Mouse (Mus musculus): ENCODE results near the gene Tango2.

The Tango2 gene

GRCm38 (mm10) chr16:18383045-18383726 lies 35.3 kb upstream of the Tango2 start:
- DNase-seq (ENCODE audit: low spot score in 2 of 2): no peak

GRCm38 (mm10) chr16:18381621-18382258 lies 33.8 kb upstream of the Tango2 start:
- DNase-seq (ENCODE audit: low spot score in 2 of 2): no peak

- DNase-seq (ENCODE audit: low spot score in 2 of 2): no peak
Observed at GRCm38 (mm10) chr16:18380495-18381063, 32.7 kb upstream of the Tango2 start.

- no peak for DNase-seq (ENCODE audit: low spot score in 2 of 2)
Observed at GRCm38 (mm10) chr16:18379338-18380001, 31.6 kb upstream of the Tango2 start.

- DNase-seq (ENCODE audit: low spot score in 2 of 2): no peak
Observed at GRCm38 (mm10) chr16:18378489-18378888, 30.6 kb upstream of the Tango2 start.

GRCm38 (mm10) chr16:18377203-18377602 lies 29.3 kb upstream of the Tango2 start:
- DNase-seq (ENCODE audit: low spot score in 2 of 2): no peak

- DNase-seq (ENCODE audit: low spot score in 2 of 2): peak in 1 of 2 experiments; percentile 23
Observed at GRCm38 (mm10) chr16:18376297-18376954, 28.5 kb upstream of the Tango2 start.

- DNase-seq (ENCODE audit: low spot score in 2 of 2): no peak
Observed at GRCm38 (mm10) chr16:18373632-18374031, 25.7 kb upstream of the Tango2 start.

- DNase-seq (ENCODE audit: low spot score in 2 of 2): no peak
Observed at GRCm38 (mm10) chr16:18370197-18370596, 22.3 kb upstream of the Tango2 start.

GRCm38 (mm10) chr16:18366849-18367248 lies 18.9 kb upstream of the Tango2 start:
- DNase-seq (ENCODE audit: low spot score in 2 of 2): no peak

- DNase-seq (ENCODE audit: low spot score in 2 of 2): no peak
Observed at GRCm38 (mm10) chr16:18362948-18363347, 15.0 kb upstream of the Tango2 start.

- DNase-seq (ENCODE audit: low spot score in 2 of 2): no peak
Observed at GRCm38 (mm10) chr16:18360151-18360805, 12.4 kb upstream of the Tango2 start.

- DNase-seq (ENCODE audit: low spot score in 2 of 2): no peak
Observed at GRCm38 (mm10) chr16:18357977-18358376, 10.1 kb upstream of the Tango2 start.

- DNase-seq (ENCODE audit: low spot score in 2 of 2): peak in 1 of 2 experiments; percentile 40
Observed at GRCm38 (mm10) chr16:18356961-18357360, 9.1 kb upstream of the Tango2 start.

GRCm38 (mm10) chr16:18353106-18353505 lies 5.2 kb upstream of the Tango2 start:
- DNase-seq (ENCODE audit: low spot score in 2 of 2): no peak

- DNase-seq (ENCODE audit: low spot score in 2 of 2): no peak
Observed at GRCm38 (mm10) chr16:18351313-18352055, 3.6 kb upstream of the Tango2 start.

- DNase-seq (ENCODE audit: low spot score in 2 of 2): no peak
Observed at GRCm38 (mm10) chr16:18349761-18350325, 1.9 kb upstream of the Tango2 start.

GRCm38 (mm10) chr16:18348601-18349175 lies 785 bp upstream of the Tango2 start:
- DNase-seq (ENCODE audit: low spot score in 2 of 2): no peak

- DNase-seq (ENCODE audit: low spot score in 2 of 2): peak; percentile 71 to 85
Observed at GRCm38 (mm10) chr16:18345243-18345642, 2.7 kb downstream of the Tango2 start.

- peak; percentile 95 to 97 for DNase-seq (ENCODE audit: low spot score in 2 of 2)
Observed at GRCm38 (mm10) chr16:18343778-18344177, 4.1 kb downstream of the Tango2 start.
